Mouse (Mus musculus) heart, adult 2 months (tissue): Measurements from ENCODE around the gene Atp11c.

Experiments used
- CTCF ChIP-seq: fragments of 200-600 bp; IDR thresholded peaks from 2 replicates; pipeline ENCODE4 v1.8.1; 2022; ENCODE audit warnings: antibody characterized with exemption, mild to moderate bottlenecking, moderate library complexity
- EP300 ChIP-seq: fragments of 200-500 bp; IDR thresholded peaks from 2 replicates; pipeline ENCODE4 v1.6.1; 2011; ENCODE audit warnings: low read depth, low read length, control low read depth; ENCODE audit not compliant: insufficient read depth

DNA sequence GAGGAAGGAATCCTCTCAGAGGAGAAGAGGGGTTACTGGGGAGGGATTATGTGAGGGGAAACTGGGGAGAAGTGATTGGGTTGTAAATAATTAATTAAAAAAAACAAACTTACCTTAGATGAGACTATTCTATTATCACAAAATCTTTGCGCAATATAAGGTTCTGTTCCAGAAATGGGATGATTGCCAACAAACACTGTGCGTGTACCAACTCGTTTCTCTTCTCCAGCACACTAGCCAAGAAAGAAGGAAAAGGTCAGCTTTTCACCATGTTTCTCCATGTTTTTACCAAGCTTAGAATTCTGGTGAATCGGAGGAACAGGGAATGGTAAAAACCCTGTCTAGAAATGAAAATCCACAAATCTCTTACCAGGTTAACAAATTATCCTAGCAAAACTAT, 271.2 kb downstream of the Atp11c start:
- TF ChIP-seq EP300 = no peak
- TF ChIP-seq CTCF = no peak
